Mouse (Mus musculus): ENCODE results near the gene Stn1. TPM values are rescaled to one million over a fixed set of nuclear protein-coding genes. Genes with fewer than 3 reads are reported as not detected.

Gene Stn1
- total and polyA plus RNA-seq, 2 experiments from 2014 or later = 19.5 to 28.1 TPM

- 39% methylated on average over 27 of the region's 27 CpGs for WGBS
Measured at GRCm38 (mm10) chr19:47507128-47508121, 29.9 kb downstream of the Stn1 start.

DNA sequence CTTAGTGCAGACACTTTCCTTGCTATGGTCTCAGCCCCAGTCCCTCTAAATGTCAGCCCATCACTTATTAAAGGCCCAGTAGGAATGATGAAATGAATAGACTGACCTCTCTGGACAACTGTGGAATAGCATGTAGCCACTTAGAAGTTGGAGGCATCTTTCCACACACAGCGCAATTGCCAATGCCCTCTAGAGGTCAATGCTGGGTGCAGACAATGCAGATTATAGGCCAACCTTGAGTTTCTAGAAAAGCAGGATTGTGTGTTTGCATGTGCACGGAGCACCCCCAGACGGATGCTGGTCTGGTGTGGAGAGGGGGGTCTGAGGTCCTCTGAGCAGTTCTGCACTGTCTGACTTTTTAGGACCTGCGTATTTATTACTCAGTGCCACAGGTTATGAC, 33.7 kb downstream of the Stn1 start:
- peak; percentile 85 for TF ChIP-seq CTCF (IDR thresholded peaks at IDR 0.05)

More at GRCm38 (mm10) chr19:47507128-47508121, 29.9 kb downstream of the Stn1 start:
- Histone ChIP-seq H3K36me3 (ENCODE audit: insufficient read depth, low read length) (no peaks in the 10 kb centered on the region), H3K9me3 (ENCODE audit: low read length) (no peaks in the 10 kb centered on the region), H3K9ac (replicated peaks; ENCODE audit: low read length, poor library complexity, severe bottlenecking) (0 out of 2 replicates have a peak overlapping the region, but pooled peaks have one; percentile 20), H3K4me2 (ENCODE audit: low read depth, low read length, poor library complexity, severe bottlenecking) (peak overlapping the region; percentile 21), H3K27me3 (ENCODE audit: insufficient read depth, low read length) (no peaks in the 10 kb centered on the region), H3K4me1 (ENCODE audit: insufficient read depth, low read length) (no peaks in the 10 kb centered on the region), H3K27ac (ENCODE audit: low read depth, low read length) (no peak overlapping the region), H3K4me3 (ENCODE audit: low read depth, low read length) (peak overlapping the region; percentile 13; the same call in 1 of the 2 replicates)
- ATAC-seq (ENCODE audit: low FRiP score) (peak; percentile 48; the same call in 1 of the 2 replicates), DNase-seq (ENCODE audit: low spot score) (peak; percentile 80)
- peak; percentile 95 for TF ChIP-seq CTCF (IDR thresholded peaks at IDR 0.05)

GRCm38 (mm10) chr19:47502563-47502962, 34.7 kb downstream of the Stn1 start:
- TF ChIP-seq CTCF (IDR thresholded peaks at IDR 0.05) = peak; percentile 77
- H3K4me1 ChIP-seq (ENCODE audit: insufficient read depth, low read length) = no peaks in the 10 kb centered on the region
- no peak overlapping the region for H3K27ac ChIP-seq (ENCODE audit: low read depth, low read length)
- WGBS = 78% methylated on average over 8 of the region's 8 CpGs
- H3K4me2 ChIP-seq (ENCODE audit: low read depth, low read length, poor library complexity, severe bottlenecking) = no peak overlapping the region
- no peak for ATAC-seq (ENCODE audit: low FRiP score)
- H3K9ac ChIP-seq (replicated peaks; ENCODE audit: low read length, poor library complexity, severe bottlenecking) = no peak overlapping the region
- DNase-seq (ENCODE audit: low spot score) = peak; percentile 58
- H3K36me3 ChIP-seq (ENCODE audit: insufficient read depth, low read length) = no peaks in the 10 kb centered on the region
- no peak overlapping the region for H3K4me3 ChIP-seq (ENCODE audit: low read depth, low read length)
- H3K27me3 ChIP-seq (ENCODE audit: insufficient read depth, low read length) = no peaks in the 10 kb centered on the region
- no peaks in the 10 kb centered on the region for H3K9me3 ChIP-seq (ENCODE audit: low read length)

More for the DNA sequence above, 33.7 kb downstream of the Stn1 start:
- WGBS = 63% methylated on average over 4 of the region's 4 CpGs
- Histone ChIP-seq H3K4me3 (ENCODE audit: low read depth, low read length) (no peak overlapping the region), H3K9ac (replicated peaks; ENCODE audit: low read length, poor library complexity, severe bottlenecking) (no peak overlapping the region), H3K27me3 (ENCODE audit: insufficient read depth, low read length) (no peaks in the 10 kb centered on the region), H3K4me1 (ENCODE audit: insufficient read depth, low read length) (no peaks in the 10 kb centered on the region), H3K9me3 (ENCODE audit: low read length) (no peaks in the 10 kb centered on the region), H3K4me2 (ENCODE audit: low read depth, low read length, poor library complexity, severe bottlenecking) (no peak overlapping the region), H3K27ac (ENCODE audit: low read depth, low read length) (no peak overlapping the region), H3K36me3 (ENCODE audit: insufficient read depth, low read length) (no peaks in the 10 kb centered on the region)
- ATAC-seq (ENCODE audit: low FRiP score) = no peak
- DNase-seq (ENCODE audit: low spot score) = peak; percentile 71

- Histone ChIP-seq H3K4me2 (ENCODE audit: low read depth, low read length, poor library complexity, severe bottlenecking) (no peak overlapping the region), H3K27ac (ENCODE audit: low read depth, low read length) (no peak overlapping the region), H3K36me3 (ENCODE audit: insufficient read depth, low read length) (no peaks in the 10 kb centered on the region), H3K4me3 (ENCODE audit: low read depth, low read length) (no peak overlapping the region), H3K9me3 (ENCODE audit: low read length) (no peaks in the 10 kb centered on the region), H3K27me3 (ENCODE audit: insufficient read depth, low read length) (no peaks in the 10 kb centered on the region), H3K9ac (replicated peaks; ENCODE audit: low read length, poor library complexity, severe bottlenecking) (no peak overlapping the region), H3K4me1 (ENCODE audit: insufficient read depth, low read length) (no peaks in the 10 kb centered on the region)
- TF ChIP-seq CTCF (IDR thresholded peaks at IDR 0.05) = peak; percentile 40
- WGBS = 77% methylated on average over 11 of the region's 11 CpGs
- DNase-seq (ENCODE audit: low spot score) (no peak), ATAC-seq (ENCODE audit: low FRiP score) (no peak)
Measured at GRCm38 (mm10) chr19:47500389-47501011, 36.8 kb downstream of the Stn1 start.

GRCm38 (mm10) chr19:47499841-47500240, 37.5 kb downstream of the Stn1 start:
- H3K27ac ChIP-seq (ENCODE audit: low read depth, low read length) = no peak overlapping the region
- no peaks in the 10 kb centered on the region for H3K27me3 ChIP-seq (ENCODE audit: insufficient read depth, low read length)
- DNase-seq (ENCODE audit: low spot score) (no peak), ATAC-seq (ENCODE audit: low FRiP score) (no peak)
- 90% methylated on average over 5 of the region's 5 CpGs for WGBS
- H3K4me3 ChIP-seq (ENCODE audit: low read depth, low read length) = no peak overlapping the region
- H3K36me3 ChIP-seq (ENCODE audit: insufficient read depth, low read length) = no peaks in the 10 kb centered on the region
- H3K9me3 ChIP-seq (ENCODE audit: low read length) = no peaks in the 10 kb centered on the region
- H3K9ac ChIP-seq (replicated peaks; ENCODE audit: low read length, poor library complexity, severe bottlenecking) = no peak overlapping the region
- H3K4me2 ChIP-seq (ENCODE audit: low read depth, low read length, poor library complexity, severe bottlenecking) = no peak overlapping the region
- H3K4me1 ChIP-seq (ENCODE audit: insufficient read depth, low read length) = no peaks in the 10 kb centered on the region
- TF ChIP-seq CTCF (IDR thresholded peaks at IDR 0.05) = no peak
